Mouse (Mus musculus) monocyte, adult 2 months (primary cell): ENCODE data around the gene Dnajc6.

Experiments
- DNase-seq, 2 experiments: peaks; one replicate each; pipeline ENCODE4 v3.0.0; 2022; ENCODE audit warnings: low spot score in 2 of 2, low read depth in 1 of 2

The Dnajc6 gene

GRCm38 (mm10) chr4:101564746-101565417, 68.4 kb downstream of the Dnajc6 start:
- DNase-seq = no peak

GRCm38 (mm10) chr4:101569076-101569475, 72.6 kb downstream of the Dnajc6 start:
- no peak for DNase-seq

- DNase-seq = no peak
These were observed 75.7 kb downstream of the Dnajc6 start for GRCm38 (mm10) chr4:101572142-101572541.

GRCm38 (mm10) chr4:101575307-101575706, 78.9 kb downstream of the Dnajc6 start:
- no peak for DNase-seq

- no peak for DNase-seq
These were observed 82.3 kb downstream of the Dnajc6 start for GRCm38 (mm10) chr4:101578720-101579119.

GRCm38 (mm10) chr4:101579517-101579916, 83.1 kb downstream of the Dnajc6 start:
- DNase-seq = no peak

GRCm38 (mm10) chr4:101581156-101581555, 84.7 kb downstream of the Dnajc6 start:
- no peak for DNase-seq

GRCm38 (mm10) chr4:101582882-101583281, 86.4 kb downstream of the Dnajc6 start:
- DNase-seq = no peak

- no peak for DNase-seq
These were observed 88.3 kb downstream of the Dnajc6 start for GRCm38 (mm10) chr4:101584524-101585454.

- DNase-seq = no peak
These were observed 89.2 kb downstream of the Dnajc6 start for GRCm38 (mm10) chr4:101585455-101586184.

- no peak for DNase-seq
These were observed 92.5 kb downstream of the Dnajc6 start for GRCm38 (mm10) chr4:101588932-101589331.

GRCm38 (mm10) chr4:101589771-101590170, 93.3 kb downstream of the Dnajc6 start:
- no peak for DNase-seq

- no peak for DNase-seq
These were observed 95.0 kb downstream of the Dnajc6 start for GRCm38 (mm10) chr4:101591400-101591799.

- DNase-seq = no peak
These were observed 96.0 kb downstream of the Dnajc6 start for GRCm38 (mm10) chr4:101592466-101592865.

- no peak for DNase-seq
These were observed 105.3 kb downstream of the Dnajc6 start for GRCm38 (mm10) chr4:101601758-101602157.

- no peak for DNase-seq
These were observed 107.2 kb downstream of the Dnajc6 start for GRCm38 (mm10) chr4:101603635-101604034.

- DNase-seq = no peak
These were observed 120.1 kb downstream of the Dnajc6 start for GRCm38 (mm10) chr4:101616520-101616919.

GRCm38 (mm10) chr4:101617742-101618141, 121.3 kb downstream of the Dnajc6 start:
- no peak for DNase-seq

GRCm38 (mm10) chr4:101620206-101620605, 123.8 kb downstream of the Dnajc6 start:
- no peak for DNase-seq

GRCm38 (mm10) chr4:101621241-101621640, 124.8 kb downstream of the Dnajc6 start:
- DNase-seq = no peak

GRCm38 (mm10) chr4:101625278-101625677, 128.8 kb downstream of the Dnajc6 start:
- no peak for DNase-seq

- no peak for DNase-seq
These were observed 139.1 kb downstream of the Dnajc6 start for GRCm38 (mm10) chr4:101635596-101635995.
